Mouse (Mus musculus): ENCODE results near the gene 9130213A22Rik. TPM values are rescaled to one million over a fixed set of nuclear protein-coding genes. Genes with fewer than 3 reads are reported as not detected.
A peak's percentile ranks its signal among the peaks of the same experiment; 100 is the strongest.

The 9130213A22Rik gene
- total RNA-seq, 2 experiments from 2014 or later, result not detected

DNA sequence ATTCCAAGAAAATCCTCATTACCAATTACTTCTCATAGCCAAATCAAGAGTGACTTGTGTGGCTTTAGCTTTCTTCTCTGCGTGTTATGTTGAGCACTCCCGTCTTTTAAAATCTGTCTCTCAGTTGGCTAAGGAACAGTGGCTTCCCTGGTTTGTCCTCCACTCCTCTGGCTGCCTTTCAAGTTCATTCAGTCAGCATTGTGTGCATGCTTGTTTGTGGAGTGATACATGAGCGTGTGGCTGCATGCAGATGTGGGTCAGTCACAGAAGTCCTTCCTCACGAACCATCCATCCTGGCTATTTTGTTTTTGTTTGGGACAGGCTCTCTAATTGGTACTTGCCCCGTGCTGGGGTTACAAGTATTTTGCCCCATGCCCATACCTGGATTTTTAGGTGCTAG, 45.8 kb downstream of the 9130213A22Rik start:
- no peak for ATAC-seq (ENCODE audit: poor library complexity, severe bottlenecking)

DNA sequence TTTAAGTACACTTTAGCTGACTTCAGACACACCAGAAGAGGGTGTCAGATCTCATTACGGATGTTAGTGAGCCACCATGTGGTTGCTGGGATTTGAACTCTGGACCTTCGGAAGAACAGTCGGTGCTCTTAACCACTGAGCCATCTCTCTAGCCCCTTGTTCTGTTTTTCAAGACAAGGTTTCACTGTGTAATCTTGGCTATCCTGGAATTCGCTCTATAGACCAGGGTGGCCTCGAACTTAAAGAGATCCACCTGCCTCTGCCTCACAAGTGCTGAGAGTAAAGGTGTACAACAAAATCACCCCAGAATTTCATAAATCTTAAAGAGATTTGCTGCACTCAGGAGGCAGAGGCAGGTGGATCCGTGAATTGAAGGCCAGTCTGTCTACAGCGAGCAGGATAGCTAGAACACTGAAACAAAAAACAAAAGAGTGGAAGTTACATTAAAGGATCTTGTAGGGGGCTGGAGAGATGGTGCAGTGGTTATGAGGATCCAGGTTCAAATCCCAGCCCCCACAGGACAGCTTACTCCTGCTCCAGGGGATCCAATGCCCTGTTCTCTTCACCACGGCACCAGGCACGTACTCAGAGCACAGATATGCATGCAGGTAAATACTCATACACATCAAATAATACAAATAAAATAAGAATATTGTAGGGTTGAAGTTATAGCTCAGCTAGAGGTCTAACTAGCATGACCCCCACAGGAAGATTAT, 46.5 kb downstream of the 9130213A22Rik start:
- ATAC-seq (ENCODE audit: poor library complexity, severe bottlenecking), result no peak

DNA sequence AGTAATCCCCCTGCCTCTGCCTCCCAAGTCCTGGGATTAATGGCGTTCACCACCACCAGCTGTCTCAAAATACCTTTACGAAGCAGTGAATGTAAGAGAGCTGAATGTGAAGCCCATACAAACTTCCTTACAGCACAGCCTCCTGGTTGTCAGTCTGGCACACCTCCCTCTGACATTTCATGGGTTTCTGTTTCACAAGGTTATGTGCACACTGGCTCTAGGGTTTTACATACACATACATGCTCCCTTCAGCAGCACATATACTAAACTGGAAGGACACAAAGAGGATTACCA, 47.7 kb downstream of the 9130213A22Rik start:
- no peak for ATAC-seq (ENCODE audit: poor library complexity, severe bottlenecking)

DNA sequence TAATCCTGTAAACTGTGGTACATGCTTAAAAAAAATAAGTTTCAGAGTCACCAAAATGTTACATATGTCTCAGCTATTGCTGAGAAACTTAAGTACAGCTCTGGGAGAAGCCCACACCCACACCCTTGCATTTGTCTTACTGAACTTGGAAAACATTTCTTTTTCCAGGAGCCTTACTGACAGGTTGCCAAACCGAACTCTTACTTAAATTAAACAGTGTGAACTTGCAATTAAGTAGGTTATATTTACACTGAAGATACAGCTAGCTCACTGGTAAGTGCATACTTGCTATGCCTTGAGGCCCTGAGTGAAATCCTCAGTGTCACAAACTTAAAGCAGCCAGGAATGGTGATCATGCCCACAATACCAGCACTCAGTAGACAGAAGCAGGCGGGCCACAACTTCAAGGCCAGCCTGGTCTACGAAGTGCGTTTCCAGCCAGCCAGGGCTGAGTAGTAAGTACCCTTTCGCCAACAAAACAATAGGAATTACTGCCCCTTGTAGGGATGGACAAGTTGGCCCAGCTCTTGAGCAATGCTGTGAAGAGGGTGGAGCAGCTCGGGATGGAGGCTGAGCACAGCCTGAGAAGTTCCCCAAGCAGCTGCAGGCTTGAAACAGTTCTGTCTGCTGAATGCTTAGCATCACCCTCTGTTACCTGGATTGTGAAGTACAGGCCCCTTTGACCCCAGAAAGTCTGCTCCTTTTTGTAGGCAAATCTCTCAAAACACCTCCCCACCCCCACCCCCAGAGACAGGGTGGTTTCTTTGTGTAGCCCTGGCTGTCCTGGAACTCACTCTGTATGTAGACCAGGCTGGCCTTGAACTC, 48.2 kb downstream of the 9130213A22Rik start:
- ATAC-seq (ENCODE audit: poor library complexity, severe bottlenecking), result no peak

DNA sequence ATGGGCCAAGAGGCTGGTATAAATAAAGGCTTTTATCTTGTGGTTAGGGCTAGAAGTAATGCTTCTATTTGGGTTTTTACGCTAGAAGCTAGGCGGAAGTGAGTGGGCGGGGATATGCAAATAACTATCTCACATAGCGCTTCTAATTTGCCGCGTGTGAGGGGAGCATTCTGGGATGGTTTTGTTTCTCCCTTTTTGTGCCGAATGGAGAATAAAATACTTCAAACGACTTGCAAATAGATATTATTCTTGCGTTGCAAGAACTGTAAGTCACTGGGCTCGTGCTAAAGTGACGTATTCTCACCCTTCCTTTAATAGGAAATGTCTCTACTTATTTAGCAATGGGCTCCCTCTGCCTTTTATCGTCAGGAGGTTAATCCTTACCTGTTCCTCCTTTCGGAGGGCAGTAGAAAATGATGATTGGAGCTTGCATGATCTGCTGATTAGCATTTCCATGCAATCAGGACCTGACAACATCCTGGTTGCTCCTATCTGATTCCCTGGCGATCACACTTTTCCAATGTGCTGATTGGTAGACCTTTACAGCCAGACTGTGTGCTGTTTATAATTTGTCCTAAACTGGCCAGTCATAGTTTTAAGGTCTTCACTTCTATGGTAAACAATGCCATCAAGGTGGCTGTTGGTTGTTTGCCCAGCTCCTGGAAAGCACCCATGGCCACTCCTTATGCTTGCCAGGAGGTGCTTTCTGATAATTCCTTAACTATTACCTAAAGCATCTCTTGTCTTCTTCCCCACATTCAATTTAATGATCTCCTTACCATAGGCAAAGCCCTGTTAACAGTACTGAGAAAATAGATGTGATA, 49.1 kb downstream of the 9130213A22Rik start:
- peak; percentile 70 for ATAC-seq (ENCODE audit: poor library complexity, severe bottlenecking)

DNA sequence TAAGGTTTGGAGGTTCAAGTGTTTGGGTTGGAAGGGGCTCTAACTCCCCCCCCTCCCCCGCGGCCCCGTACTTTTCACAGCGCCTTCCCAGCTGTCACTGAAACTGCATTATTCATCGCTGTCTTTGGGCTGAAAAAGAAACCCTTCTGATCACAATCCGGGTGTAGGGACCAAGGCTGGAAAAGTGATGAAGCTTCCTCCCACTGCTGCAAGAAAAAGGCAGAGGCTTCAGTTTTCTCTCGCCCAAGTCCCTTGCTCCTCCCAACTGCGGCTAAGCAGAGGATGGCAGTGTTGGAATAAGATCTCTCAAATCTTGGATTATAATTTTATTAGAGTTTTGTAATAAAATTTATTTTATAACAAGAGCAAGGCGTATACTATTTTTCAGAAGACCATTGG, 49.7 kb downstream of the 9130213A22Rik start:
- no peak for ATAC-seq (ENCODE audit: poor library complexity, severe bottlenecking)

DNA sequence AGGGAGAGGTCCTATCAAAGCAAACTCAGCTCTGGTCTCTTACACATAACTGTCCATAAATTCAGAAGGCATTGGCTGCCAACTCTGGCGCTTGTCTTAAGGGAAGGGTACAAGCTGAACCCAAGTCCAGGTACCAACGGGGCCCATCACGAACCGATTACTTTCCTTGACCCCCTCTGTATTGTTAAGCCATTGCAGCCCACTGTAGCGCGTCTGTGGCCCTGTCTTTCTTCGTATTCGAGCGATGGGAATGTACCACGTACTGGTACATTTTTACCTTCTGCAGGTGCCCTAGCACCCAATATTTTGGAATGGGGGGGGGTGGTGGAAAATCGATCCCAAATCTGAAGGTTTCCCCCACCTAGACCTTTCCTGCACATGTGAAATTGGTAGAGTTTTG, 50.2 kb downstream of the 9130213A22Rik start:
- ATAC-seq (ENCODE audit: poor library complexity, severe bottlenecking), result no peak

DNA sequence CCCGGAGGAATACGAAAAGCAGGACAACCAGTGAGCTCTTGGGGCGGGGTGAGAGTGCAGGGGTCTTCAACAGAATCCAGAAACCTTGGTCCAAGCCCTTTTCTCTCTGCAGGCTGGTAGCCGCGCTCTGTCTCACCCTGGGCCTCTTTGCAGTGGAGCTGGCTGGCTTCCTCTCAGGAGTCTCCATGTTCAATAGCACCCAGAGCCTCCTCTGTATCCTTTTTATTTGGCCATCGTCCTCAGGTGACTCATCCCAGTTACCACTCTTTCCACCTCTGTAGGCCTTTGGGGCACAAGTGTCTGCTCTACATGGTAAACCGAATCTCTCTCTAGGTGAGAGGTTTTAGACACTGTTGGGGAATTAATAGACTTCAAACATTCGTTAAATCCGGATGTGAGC, 51.1 kb downstream of the 9130213A22Rik start:
- ATAC-seq (ENCODE audit: poor library complexity, severe bottlenecking), result no peak

DNA sequence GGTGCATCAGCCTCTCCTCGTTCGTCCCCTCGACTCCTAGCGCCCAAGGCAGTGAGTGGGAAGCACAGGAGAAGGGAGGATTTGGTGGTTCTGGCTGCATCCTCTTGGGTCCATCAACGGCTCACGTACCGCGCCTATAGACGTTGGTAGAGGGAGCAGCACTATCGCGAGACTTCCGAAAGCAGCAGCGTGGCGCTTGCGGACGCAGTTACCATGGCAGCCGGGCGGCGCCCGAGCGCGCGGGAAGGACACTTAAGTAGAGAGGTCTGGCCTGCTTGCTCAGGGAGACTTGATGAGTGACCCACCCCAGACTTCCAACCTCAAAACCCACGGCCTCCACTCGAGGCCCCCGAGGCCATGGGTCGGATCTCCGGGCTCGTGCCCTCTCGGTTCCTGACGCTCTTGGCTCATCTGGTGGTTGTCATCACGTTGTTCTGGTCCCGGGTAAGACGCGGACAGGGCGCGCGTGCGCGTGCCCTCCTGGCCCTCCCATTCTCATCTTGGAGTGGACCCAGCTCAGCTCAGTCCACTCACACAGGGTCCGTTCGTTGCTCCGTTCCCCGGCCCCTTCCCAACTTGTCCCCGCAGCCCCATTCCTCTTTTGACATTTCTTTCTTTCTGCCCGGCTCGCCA, 51.7 kb downstream of the 9130213A22Rik start, which contains the start of gene Tmem107:
TSS of gene Tmem107 (plus strand) at position 217 of the 633 bp plus-strand sequence.
- ATAC-seq (ENCODE audit: poor library complexity, severe bottlenecking), result peak; percentile 69

DNA sequence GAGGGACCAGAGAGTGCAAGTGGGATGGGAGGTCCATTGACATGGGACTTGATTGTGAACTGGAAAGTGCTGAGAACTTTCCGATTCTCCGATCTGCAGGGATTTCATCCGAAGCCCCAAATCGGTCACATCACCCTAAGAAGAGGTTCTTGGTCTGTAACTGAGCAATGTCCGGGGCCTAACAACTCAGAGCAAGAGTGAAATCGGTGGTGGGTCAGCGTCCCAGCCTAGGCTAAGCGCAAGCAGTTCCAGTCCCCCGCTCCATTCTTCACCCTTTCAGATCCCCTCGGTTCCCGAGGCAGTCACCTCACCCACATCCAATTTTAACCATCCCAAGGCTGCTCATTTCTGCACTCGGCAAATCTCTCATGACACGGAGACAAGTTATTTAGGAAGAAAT, 52.3 kb downstream of the 9130213A22Rik start:
- no peak for ATAC-seq (ENCODE audit: poor library complexity, severe bottlenecking)

Other genes starting within 250 kb of the 9130213A22Rik start
- gene Rnf222, start 234.0 kb downstream of the 9130213A22Rik start, total RNA-seq (2015), result not detected in 2 replicates
- gene Rnf222, start 234.0 kb downstream of the 9130213A22Rik start, total RNA-seq (2017), result not detected in 2 replicates
- 2,468 and 2,587 TPM in 2 replicates for gene Rpl26, start 221.0 kb downstream of the 9130213A22Rik start, total RNA-seq (2015)
- gene Rpl26, start 221.0 kb downstream of the 9130213A22Rik start, total RNA-seq (2017), result 3,510 and 4,069 TPM in 2 replicates
- gene Odf4, start 195.5 kb downstream of the 9130213A22Rik start, total RNA-seq (2015), result not detected in 2 replicates
- gene Odf4, start 195.5 kb downstream of the 9130213A22Rik start, total RNA-seq (2017), result not detected in 2 replicates
- not detected in 2 replicates for gene Arhgef15, start 165.1 kb downstream of the 9130213A22Rik start, total RNA-seq (2015)
- 0.07 TPM in 1 of 2 replicates, not detected in the other for gene Arhgef15, start 165.1 kb downstream of the 9130213A22Rik start, total RNA-seq (2017)
- gene Slc25a35, start 154.5 kb downstream of the 9130213A22Rik start, total RNA-seq (2015), result 6.6 and 7.9 TPM in 2 replicates
- gene Slc25a35, start 154.5 kb downstream of the 9130213A22Rik start, total RNA-seq (2017), result 1.8 and 2.4 TPM in 2 replicates
- gene Rangrf, start 147.4 kb downstream of the 9130213A22Rik start, total RNA-seq (2015), result 10.2 and 13.1 TPM in 2 replicates
- gene Rangrf, start 147.4 kb downstream of the 9130213A22Rik start, total RNA-seq (2017), result 4.7 and 6.8 TPM in 2 replicates
- 7.3 and 10.3 TPM in 2 replicates for gene Pfas, start 114.1 kb downstream of the 9130213A22Rik start, total RNA-seq (2015)
- 7.4 and 10.4 TPM in 2 replicates for gene Pfas, start 114.1 kb downstream of the 9130213A22Rik start, total RNA-seq (2017)
- 28.0 and 34.5 TPM in 2 replicates for gene Ctc1, start 106.7 kb downstream of the 9130213A22Rik start, total RNA-seq (2015)
- 15.8 and 20.5 TPM in 2 replicates for gene Ctc1, start 106.7 kb downstream of the 9130213A22Rik start, total RNA-seq (2017)
- gene Aurkb, start 76.9 kb downstream of the 9130213A22Rik start, total RNA-seq (2015), result 105 and 116 TPM in 2 replicates
- gene Aurkb, start 76.9 kb downstream of the 9130213A22Rik start, total RNA-seq (2017), result 116 and 125 TPM in 2 replicates
- gene Borcs6, start 62.9 kb downstream of the 9130213A22Rik start, total RNA-seq (2015), result 18.8 and 20.5 TPM in 2 replicates
- 17.7 and 20.2 TPM in 2 replicates for gene Borcs6, start 62.9 kb downstream of the 9130213A22Rik start, total RNA-seq (2017)
- 13.2 and 15.7 TPM in 2 replicates for gene Tmem107, start 51.8 kb downstream of the 9130213A22Rik start, total RNA-seq (2015)
- 11.4 and 26.6 TPM in 2 replicates for gene Tmem107, start 51.8 kb downstream of the 9130213A22Rik start, total RNA-seq (2017)
- 53.9 and 66.6 TPM in 2 replicates for gene Vamp2, start 34.1 kb downstream of the 9130213A22Rik start, total RNA-seq (2015)
- gene Vamp2, start 34.1 kb downstream of the 9130213A22Rik start, total RNA-seq (2017), result 11.2 and 21.8 TPM in 2 replicates
- gene Per1, start 27.4 kb downstream of the 9130213A22Rik start, total RNA-seq (2015), result 6.7 and 12.5 TPM in 2 replicates
- gene Per1, start 27.4 kb downstream of the 9130213A22Rik start, total RNA-seq (2017), result 7.9 and 8.5 TPM in 2 replicates
- gene Hes7, start 2.2 kb downstream of the 9130213A22Rik start, total RNA-seq (2015), result not detected in 2 replicates
- gene Hes7, start 2.2 kb downstream of the 9130213A22Rik start, total RNA-seq (2017), result not detected in 2 replicates
- gene Aloxe3, start 3.3 kb upstream of the 9130213A22Rik start, total RNA-seq (2015), result 0.18 TPM in 1 of 2 replicates, not detected in the other
- not detected in 2 replicates for gene Aloxe3, start 3.3 kb upstream of the 9130213A22Rik start, total RNA-seq (2017)
- gene Alox12b, start 34.4 kb upstream of the 9130213A22Rik start, total RNA-seq (2015), result not detected in 2 replicates
- not detected in 2 replicates for gene Alox12b, start 34.4 kb upstream of the 9130213A22Rik start, total RNA-seq (2017)
- gene Alox8, start 75.3 kb upstream of the 9130213A22Rik start, total RNA-seq (2015), result 1.3 and 1.5 TPM in 2 replicates
- 1.8 and 2.0 TPM in 2 replicates for gene Alox8, start 75.3 kb upstream of the 9130213A22Rik start, total RNA-seq (2017)
- 0.16 TPM in 1 of 2 replicates, not detected in the other for gene Gucy2e, start 114.4 kb upstream of the 9130213A22Rik start, total RNA-seq (2015)
- 0.07 and 0.33 TPM in 2 replicates for gene Gucy2e, start 114.4 kb upstream of the 9130213A22Rik start, total RNA-seq (2017)
- 15.2 and 28.3 TPM in 2 replicates for gene Cntrob, start 201.2 kb upstream of the 9130213A22Rik start, total RNA-seq (2015)
- 10.4 and 13.8 TPM in 2 replicates for gene Cntrob, start 201.2 kb upstream of the 9130213A22Rik start, total RNA-seq (2017)
- 219 and 269 TPM in 2 replicates for gene Trappc1, start 201.4 kb upstream of the 9130213A22Rik start, total RNA-seq (2015)
- 155 and 195 TPM in 2 replicates for gene Trappc1, start 201.4 kb upstream of the 9130213A22Rik start, total RNA-seq (2017)
- 0.59 and 1.3 TPM in 2 replicates for gene Kcnab3, start 203.7 kb upstream of the 9130213A22Rik start, total RNA-seq (2015)
- gene Kcnab3, start 203.7 kb upstream of the 9130213A22Rik start, total RNA-seq (2017), result 0.40 and 1.7 TPM in 2 replicates
- 3.7 and 8.1 TPM in 2 replicates for gene Rnf227, start 217.9 kb upstream of the 9130213A22Rik start, total RNA-seq (2015)
- gene Rnf227, start 217.9 kb upstream of the 9130213A22Rik start, total RNA-seq (2017), result 7.2 and 8.7 TPM in 2 replicates
- gene Chd3, start 246.8 kb upstream of the 9130213A22Rik start, total RNA-seq (2015), result 13.6 and 13.9 TPM in 2 replicates
- 17.1 and 19.8 TPM in 2 replicates for gene Chd3, start 246.8 kb upstream of the 9130213A22Rik start, total RNA-seq (2017)